Mouse (Mus musculus): ENCODE measurements at regions not wholly inside any gene's neighbourhood (a gene's known extent, or its start where the extent isn't known, plus 50 kb on each side); places are given as distances from the start of the nearest gene placed in this dataset.
A peak's percentile ranks its signal among the peaks of the same experiment; 100 is the strongest.
"Not testable (repeated sequence)": the region's sequence is repeated elsewhere in the genome, so short reads cannot be mapped to it uniquely, and the experiment has no call there.

- no peak for DNase-seq
Measured at GRCm38 (mm10) chr10:111354607-111355006, 56.1 kb downstream of the Bbs10 start.

DNA sequence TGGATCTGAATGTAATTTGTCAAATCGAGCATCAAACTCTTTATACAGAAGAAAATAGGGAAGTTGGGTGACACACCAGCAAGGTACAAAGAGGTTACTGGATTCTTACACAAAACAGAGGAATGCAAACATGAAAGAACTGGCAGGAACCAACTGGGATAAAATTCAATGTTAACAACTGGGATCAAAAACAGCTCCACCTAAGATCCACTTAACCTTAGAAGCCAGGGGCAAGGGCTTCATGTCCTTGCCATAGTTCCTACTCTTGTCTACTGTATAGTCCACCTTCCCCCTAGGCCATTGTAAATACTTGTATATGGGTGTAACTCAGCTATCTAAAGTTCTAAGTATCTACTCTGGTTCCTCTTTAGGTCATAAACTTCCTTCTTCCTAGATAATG is 59.9 kb downstream of the Bbs10 start:
- not testable (repeated sequence) for DNase-seq

DNA sequence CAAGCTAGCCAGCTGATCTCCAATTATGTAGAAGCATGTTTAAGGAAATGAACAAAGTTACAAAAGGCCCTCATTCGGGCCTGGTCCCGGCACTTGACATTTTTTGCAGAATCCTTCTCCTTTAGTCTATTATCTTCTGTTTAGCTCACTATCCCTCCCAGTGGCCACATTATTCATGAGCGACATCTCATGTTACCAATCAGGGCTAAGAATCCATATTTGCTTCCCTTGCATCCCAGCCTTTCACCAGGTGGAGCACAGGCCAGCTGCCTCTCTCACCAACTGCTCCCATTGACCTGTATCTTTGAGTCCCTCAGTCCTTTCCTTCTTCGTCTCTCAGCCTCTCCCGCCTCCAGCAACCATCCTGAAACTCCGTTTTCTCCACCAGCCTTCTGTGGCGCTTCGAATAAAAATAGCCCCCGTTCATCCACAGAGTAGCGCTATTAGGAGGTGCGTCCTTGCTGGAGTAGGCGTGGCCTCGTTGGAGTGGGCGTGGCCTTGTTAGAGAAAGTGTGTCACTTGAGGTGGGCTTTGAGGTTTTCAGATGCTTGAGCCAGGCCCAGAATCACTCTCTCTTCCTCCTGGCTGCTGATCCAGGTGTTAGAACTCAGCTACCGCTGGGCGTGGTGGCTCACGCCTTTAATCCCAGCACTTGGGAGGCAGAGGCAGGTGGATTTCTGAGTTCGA is 63.4 kb downstream of the Bbs10 start:
- DNase-seq, result no peak

DNA sequence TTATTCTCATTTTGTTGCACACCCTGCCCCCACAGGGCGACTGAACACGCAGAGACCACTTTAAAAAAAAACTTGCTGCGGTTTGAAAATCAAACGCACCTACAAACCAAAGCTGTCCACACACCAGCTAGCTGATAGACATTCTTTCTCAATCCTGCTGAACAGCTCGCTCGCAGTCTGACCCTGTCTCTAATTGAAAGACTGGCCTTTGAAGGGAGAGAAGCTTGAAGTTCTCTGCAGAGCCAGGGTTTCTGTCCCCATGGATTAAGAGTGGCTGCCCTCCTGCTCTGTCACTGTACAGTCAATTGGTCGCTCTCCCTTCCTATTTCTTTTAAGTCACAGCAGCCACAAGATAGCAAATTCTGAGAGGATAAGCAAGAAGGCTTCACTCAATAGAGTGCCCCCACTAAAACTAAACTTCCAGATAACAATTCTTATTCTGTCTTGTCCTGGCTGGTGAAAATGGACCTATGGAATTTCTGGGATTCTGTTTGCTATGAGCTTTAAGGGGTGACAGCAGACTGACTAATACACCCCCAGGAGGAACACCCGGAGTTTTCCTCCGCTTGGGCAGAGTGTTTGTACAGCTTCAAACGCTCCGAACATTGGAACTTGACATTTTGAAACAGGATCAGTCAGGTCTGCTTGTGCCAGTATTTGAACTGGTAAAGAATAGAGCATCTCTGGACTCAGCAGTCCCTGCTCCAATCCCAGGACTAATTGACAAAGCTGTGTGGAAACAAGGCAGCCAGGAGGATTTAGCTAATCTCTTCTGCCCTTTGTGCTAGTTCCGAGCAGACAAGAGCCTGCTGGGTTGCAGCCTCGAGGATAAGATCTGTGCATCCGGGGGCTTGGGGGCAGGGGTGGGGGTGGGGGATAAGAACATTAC is 65.5 kb downstream of the Bbs10 start:
- no peak for DNase-seq

GRCm38 (mm10) chr10:111365011-111365410 is 66.5 kb downstream of the Bbs10 start:
- DNase-seq, result no peak

- DNase-seq, result not testable (repeated sequence)
Measured at GRCm38 (mm10) chr10:111369046-111369445, 70.6 kb downstream of the Bbs10 start.

DNA sequence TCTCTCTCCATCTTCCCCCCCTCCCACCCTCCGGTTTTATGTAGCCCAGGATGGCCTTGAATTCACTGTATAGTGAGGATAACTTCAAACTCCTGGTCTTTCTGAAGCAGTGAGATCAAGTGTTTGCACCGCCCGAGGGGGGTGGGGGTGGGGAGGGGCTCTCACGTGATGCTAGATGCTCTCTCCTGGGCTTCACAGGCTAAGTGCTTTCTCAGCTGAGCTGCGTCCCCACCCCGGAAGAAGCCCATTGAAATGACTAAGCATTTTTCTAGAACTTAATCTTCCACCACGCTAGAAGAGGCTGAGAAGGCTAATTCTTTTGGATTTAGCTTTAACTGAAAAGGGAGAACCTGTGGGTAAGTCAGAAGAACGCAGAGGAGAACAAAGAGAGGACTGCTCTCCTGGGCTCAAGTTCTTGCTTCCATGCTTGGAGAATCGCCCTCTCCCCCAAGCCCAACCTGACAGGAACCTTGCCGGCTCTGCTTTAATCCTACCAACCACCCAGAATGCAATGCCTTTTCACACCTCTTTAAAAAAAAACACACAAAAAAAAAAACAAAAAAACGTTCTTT is 79.7 kb downstream of the Bbs10 start:
- DNase-seq, result no peak

DNA sequence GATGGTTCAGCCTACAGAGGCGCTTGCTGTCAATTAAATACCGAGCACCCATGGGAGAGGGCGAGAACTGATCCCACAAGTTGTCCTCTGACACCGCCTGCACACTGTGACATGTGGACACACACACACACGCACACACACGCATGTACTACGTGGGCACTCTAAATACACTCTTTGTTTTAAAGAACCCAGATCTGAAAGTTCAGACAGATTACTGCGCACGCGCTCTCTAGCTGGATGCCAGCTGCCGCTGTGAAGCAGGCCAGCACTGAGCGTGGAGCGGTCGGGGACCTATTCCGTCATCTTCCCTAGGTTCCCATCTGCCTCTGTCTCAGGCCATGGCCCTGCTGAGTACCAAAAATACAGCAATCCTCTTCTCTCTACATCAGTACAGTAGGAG is 83.2 kb downstream of the Bbs10 start:
- no peak for DNase-seq

DNA sequence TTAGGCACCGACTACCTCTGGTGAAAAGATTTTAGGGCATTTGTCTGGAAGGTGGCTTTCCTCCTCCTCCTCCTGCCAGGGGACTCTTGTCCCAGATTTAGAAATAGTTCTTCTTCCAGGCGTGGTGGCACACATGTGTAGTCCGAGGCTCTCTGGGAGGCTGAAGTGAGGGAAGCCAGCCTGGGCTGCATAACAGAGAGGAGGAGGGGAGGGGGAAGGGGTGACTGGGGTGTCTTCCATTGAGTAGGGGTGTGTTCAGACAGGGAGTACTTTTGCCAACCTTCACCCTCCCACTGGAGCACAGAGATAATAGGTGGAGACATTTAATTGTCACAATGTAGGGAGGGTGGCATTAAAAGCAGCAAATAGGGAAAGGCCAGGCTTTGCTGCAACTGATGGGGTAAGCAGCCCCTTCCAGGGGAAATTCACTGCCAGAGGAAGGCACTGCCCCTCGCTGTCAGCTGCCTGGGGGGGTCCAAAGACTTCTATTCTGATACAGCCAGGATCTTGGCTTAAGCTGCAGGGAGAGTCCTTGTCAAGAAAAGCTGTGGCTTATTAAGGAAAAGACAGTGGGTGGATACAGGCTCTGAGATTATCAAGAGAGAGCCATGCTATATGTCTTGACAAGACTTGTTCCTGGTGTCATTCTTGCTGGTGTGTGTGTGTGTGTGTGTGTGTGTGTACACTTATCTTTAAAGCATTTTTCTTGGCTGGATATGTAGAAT is 83.9 kb downstream of the Bbs10 start:
- no peak for DNase-seq

DNA sequence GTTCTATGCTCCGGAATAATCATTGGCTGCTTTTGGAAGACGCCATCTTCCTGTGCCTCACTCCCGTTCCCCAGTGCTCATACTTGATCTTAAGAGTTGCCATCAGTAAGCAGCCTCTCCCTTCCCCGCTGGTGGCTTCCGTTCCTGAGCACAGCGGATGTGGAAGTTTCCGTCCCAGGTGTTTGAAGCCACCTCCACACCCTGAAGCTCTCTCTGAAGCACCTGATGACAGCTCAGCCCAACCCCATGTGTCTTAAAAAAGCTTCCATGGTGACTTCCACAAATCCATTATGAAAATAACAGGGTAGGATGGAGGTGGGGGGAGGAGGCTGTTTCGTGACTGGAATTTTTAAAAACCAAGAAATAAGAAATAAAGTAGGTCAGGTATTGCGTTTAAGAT is 87.1 kb downstream of the Bbs10 start:
- peak; percentile 21 to 40 for DNase-seq

DNA sequence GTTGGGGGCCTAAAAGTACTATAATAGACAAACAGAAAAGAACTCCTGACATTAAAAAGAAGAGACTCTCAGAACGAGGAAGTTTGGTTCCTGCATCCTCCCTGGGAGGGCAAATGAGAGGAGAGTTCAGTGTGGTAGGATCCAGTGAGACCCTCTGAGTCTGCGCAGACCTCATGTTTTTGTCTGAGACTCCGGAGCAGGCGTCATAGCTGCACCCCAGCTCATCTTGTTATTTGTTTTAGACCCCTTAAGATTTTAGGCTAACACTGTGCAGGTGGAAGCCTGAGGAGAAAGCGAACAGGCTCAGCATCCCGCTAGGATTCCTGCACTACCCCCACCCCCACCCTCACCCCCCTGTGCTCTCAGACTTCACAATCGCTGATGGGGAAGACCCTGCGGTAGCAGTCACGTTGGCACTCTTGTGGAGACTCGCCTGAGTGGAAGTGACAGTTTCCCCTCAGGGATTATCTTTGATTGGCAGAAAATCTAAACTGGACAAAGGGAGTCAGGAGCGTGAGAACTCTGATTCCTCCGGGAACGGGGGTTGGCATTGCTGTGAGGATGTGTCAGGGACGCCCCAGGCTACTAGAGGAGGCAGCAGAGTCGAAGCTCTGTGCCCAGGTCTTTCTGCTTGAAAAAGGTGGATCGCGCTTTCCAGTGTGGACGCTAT is 85.0 kb upstream of the Nap1l1 start:
- DNase-seq, result no peak

GRCm38 (mm10) chr10:111388545-111389320 is 84.3 kb upstream of the Nap1l1 start:
- DNase-seq, result no peak

DNA sequence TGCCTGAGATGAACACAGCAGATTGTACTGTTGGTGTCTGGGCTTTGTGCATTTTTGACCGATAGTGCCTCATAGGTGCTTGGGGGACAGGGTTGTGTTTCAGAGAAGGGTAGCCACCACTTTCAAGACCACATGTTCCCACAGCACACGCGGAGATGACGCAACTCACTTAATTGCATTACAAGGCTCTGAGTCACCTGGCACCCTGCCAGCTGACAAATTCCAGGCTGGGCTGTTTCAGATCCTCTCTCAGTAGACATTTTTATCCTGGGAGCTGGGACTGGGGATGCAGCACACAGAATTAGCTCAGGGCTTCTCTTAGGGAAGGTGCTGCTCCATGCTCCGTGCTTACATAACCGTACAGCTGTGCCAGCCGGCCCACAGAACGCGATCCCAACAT is 83.1 kb upstream of the Nap1l1 start:
- DNase-seq, result no peak

DNA sequence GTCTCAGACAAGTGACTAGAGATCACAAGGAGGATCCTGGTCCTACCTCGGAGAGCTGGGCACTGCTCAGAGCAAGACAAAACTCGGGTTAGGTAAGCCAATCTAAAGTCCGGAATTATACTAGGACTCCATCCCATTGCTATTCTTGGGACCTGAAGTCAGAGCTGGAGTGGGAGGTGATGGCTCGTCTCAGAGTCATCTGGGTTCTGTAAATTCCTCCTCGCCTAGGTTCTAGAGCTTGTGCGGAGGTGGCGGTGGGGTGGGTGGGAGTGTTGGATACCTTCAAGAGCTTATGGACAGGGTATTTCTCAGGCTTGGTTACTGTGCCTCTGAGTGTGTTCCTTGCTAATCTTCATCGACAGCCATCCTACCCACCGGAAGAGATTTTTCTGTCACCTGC is 78.6 kb upstream of the Nap1l1 start:
- DNase-seq, result no peak

- DNase-seq, result no peak
Measured at GRCm38 (mm10) chr10:111405071-111405470, 68.0 kb upstream of the Nap1l1 start.

DNA sequence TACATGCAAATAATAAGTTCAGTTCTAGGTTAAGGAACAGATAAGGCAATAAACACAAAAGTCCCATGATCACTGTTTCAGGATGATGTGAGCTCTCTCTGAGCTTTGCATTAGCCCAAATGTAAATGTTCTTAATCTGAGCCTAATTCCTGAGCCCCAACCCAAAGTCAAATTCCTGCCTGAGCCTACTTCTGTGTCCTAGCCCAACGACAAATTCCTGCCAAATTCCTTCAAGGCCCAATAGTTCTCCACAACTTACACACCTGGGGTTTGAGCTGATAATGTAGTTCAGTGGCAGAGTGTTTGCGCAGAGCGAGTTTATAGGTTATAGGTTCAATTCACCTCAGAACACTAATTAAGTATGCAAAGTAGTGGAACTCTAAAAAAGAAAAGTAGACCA is 64.1 kb upstream of the Nap1l1 start:
- no peak for DNase-seq

GRCm38 (mm10) chr10:111409497-111409896 is 63.5 kb upstream of the Nap1l1 start:
- DNase-seq, result no peak

DNA sequence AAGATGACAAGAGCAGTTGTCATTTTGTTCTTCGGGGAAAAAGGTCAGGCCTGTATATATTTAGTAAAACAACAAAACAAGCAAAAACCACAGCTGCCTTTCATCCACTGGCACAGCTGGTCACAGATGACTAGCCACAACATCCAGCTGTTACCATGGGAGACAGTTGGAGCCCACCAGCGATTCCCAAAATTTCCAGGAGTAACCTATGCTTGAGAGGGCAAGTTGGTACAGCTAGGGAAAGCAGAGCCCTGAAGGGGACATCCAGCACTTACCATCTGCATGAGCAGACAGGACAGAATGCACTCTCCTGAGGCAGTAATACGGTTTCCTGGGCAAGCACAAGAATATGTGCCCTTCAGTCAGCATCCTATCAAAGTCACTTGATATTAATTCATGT is 62.9 kb upstream of the Nap1l1 start:
- no peak for DNase-seq

- DNase-seq, result no peak
Measured at GRCm38 (mm10) chr10:111411533-111411932, 61.5 kb upstream of the Nap1l1 start.

DNA sequence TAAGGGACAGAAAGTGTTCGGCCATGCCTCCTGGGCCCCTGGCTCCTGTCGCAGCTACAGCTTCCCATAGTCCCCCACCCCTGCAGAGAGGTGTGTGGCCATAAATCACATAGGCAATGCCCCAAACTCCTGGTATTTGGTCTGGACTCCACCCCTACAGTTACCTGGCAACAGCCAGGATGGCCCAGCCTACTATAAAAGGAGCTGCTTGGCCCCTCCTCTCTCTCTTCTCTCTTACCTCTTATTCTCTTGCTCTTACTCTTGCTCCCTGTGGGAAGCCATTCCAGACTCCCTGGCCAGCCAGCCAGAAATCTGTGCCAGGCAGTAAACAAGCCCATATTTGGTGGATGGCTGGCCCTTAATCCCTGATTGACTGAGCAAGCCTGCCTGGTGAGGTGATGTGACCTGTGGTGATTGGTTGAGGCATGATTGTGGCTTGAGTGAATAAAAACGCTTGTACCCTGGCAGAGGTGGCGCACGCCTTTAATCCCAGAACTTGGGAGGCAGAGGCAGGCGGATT is 56.4 kb upstream of the Nap1l1 start:
- DNase-seq, result no peak

GRCm38 (mm10) chr10:111419375-111420194 is 53.4 kb upstream of the Nap1l1 start:
- DNase-seq, result no peak
